Mouse (Mus musculus) central nervous system, embryonic 14 days (tissue): ENCODE measurements around the gene Ppp4r3a. TPM values are rescaled to one million over a fixed set of nuclear protein-coding genes. Genes with fewer than 3 reads are reported as not detected.

Experiments used
- polyA plus RNA-seq: library from polyadenylated mRNA; depleted of rRNA; stranded (reverse); fragments of >200 nt; gene quantifications from 2 replicates; pipeline ENCODE4 v1.2.3, GENCODE M21; 2012; rRNA removed

Ppp4r3a gene
- polyA plus RNA-seq, result 45.6 and 49.5 TPM in 2 replicates

DNA sequence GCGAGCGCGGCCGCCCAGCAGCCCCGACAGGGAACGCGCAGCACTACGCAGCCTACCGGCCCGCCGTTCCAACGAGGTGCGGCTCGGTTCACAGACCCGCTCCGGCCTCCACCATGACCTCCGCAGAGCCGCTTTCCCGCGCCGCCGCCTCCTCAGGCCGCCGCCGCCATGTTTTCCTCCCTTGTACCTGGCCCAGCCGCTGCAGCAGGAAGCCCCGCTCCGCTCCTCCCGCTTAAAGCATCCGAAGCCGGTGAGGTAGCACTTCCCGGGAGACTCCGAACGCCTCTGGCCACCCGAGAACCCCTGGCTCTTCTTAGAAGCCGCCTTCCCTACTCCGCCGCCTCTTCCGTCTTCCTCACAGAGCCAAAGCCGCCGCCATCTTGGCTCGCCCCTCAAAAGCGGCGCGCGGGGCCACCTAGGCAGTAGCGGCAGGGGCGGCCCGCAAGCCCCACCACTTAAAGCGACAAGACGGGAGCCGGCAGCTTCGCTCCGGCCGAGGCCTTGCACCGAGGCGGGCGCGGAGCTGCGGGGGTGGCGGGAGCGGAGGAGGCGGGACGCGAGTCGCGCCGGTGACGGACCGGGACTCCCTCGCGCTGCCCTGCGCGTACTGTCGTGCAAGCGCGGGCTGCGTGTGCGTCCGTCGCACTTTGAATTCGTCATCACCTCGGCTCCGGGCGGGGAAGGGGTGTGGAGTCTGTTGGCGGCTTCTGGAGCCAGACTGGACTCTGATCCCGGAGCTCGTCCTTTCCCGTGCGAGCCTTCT is at the start of gene Ppp4r3a:
Gene Ppp4r3a (minus strand): TSS at position 627 of the 763 bp plus-strand sequence.

DNA sequence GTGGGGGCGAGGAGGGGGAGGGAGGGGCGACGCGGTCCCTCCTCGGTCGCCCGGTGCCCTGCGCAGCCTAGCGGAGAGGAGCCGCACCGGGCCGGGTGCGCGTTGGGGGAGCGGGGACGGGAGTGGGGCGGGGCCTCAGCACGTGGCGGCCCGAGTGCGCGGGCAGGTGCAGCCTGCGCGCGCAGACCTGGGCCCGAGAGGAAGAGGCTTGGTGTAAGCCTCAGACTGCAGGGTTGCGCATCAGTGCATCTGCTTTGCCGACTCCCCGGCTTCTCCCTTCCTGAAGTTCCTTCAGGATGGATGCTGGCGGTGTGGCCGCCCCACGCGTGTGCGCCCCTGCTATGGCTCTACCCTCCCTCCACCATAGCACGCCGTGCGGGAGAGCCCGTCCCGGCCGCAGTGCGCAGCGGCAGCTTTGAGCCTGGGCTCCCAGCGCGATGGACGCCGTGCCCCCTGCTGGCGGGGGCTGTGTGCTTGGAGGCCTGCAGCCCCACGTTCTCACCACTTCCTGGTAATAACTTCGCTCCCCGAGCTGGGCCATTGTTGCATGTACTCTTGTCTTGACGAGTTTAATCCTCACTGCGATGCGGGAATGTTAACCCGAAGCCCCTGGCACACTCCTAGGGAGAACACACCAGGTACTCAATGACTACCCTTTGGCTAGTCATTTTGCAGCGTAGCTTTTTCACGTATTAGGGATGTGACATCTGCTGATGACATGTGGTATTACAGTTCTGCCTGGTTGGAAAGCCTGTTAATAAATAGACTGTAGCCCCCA is 54.4 kb downstream of the Ppp4r3a start, which contains the start of gene Ccdc88c:
Gene Ccdc88c (minus strand): TSS at position 103 of the 778 bp plus-strand sequence.

Other genes with a start within 250 kb of the Ppp4r3a start
- 2.1 TPM in 2 replicates for gene Gpr68, start 175.5 kb downstream of the Ppp4r3a start, polyA plus RNA-seq
- gene Ccdc88c, start 54.6 kb downstream of the Ppp4r3a start, polyA plus RNA-seq, result 28.4 and 35.4 TPM in 2 replicates